Mouse (Mus musculus) lung, postnatal 0 days (tissue): ENCODE measurements around the gene Ntrk1. TPM values are rescaled to one million over a fixed set of nuclear protein-coding genes. Genes with fewer than 3 reads are reported as not detected.
A peak's percentile ranks its signal among the peaks of the same experiment; 100 is the strongest.

Source experiments
- ATAC-seq: fragments of 200-750 bp; cut with Nextera tagmentation; 2 replicates; pipeline ENCODE4 v1.8.0; 2017; ENCODE audit warnings: moderate library complexity
- DNase-seq: peaks from one replicate; pipeline ENCODE4 v3.0.0-alpha.2; 2016; ENCODE audit warnings: low spot score
- H3K27ac ChIP-seq: fragments of 300-500 bp; sonication (generic); 2 replicates; pipeline ENCODE4 v1.5.1; 2014; ENCODE audit warnings: antibody characterized with exemption, mild to moderate bottlenecking, low read length, mixed read lengths
- H3K27me3 ChIP-seq: fragments of 300-500 bp; sonication (generic); replicated peaks from 2 replicates; pipeline ENCODE4 v1.6.1; 2014; ENCODE audit warnings: low read length, mixed read lengths; ENCODE audit not compliant: insufficient read depth
- H3K36me3 ChIP-seq: fragments of 300-500 bp; sonication (generic); 2 replicates; pipeline ENCODE4 v1.6.1; 2014; ENCODE audit warnings: low read length, mixed read lengths; ENCODE audit not compliant: insufficient read depth
- H3K4me1 ChIP-seq: fragments of 300-500 bp; sonication (generic); 2 replicates; pipeline ENCODE4 v1.6.1; 2014; ENCODE audit warnings: antibody characterized with exemption, low read depth, low read length, mixed read lengths; ENCODE audit not compliant: insufficient read depth
- H3K4me2 ChIP-seq: fragments of 300-500 bp; sonication (generic); replicated peaks from 2 replicates; pipeline ENCODE4 v1.6.1; 2014; ENCODE audit warnings: low read depth, mild to moderate bottlenecking, low read length, moderate library complexity, mixed read lengths
- H3K4me3 ChIP-seq: fragments of 300-500 bp; sonication (generic); 2 replicates; pipeline ENCODE4 v1.5.1; 2014; ENCODE audit warnings: low read depth, low read length
- H3K9ac ChIP-seq: fragments of 300-500 bp; sonication (generic); replicated peaks from 2 replicates; pipeline ENCODE4 v1.6.1; 2014; ENCODE audit warnings: low read depth, mild to moderate bottlenecking
- H3K9me3 ChIP-seq: fragments of 300-500 bp; sonication (generic); 2 replicates; pipeline ENCODE4 v1.6.1; 2016; ENCODE audit warnings: low read length, mixed read lengths
- CTCF ChIP-seq: IDR thresholded peaks from 2 replicates; pipeline ENCODE4 v1.5.1; 2016; ENCODE audit warnings: antibody characterized with exemption, mild to moderate bottlenecking
- EP300 ChIP-seq: IDR thresholded peaks from 2 replicates; pipeline ENCODE4 v1.6.1; 2016; ENCODE audit warnings: antibody characterized with exemption, mild to moderate bottlenecking, control low read depth
- WGBS: fragments of 180-500 bp; shearing (Covaris S2); extraction: QIAGEN DNeasy Blood & Tissue Kit; methylation state at CpG from one replicate; pipeline ENCODE4 v1.1.7; 2014; 5-methylcytosine and 5-hydroxymethylcytosine counted together
- polyA plus RNA-seq: library from polyadenylated mRNA; unstranded; fragments of >200 nt; fragmentation: Nextera tagmentation; extraction: Ambion mirVana; gene quantifications from 2 replicates; pipeline ENCODE4 v1.2.1, GENCODE M21; 2015

Gene Ntrk1
- polyA plus RNA-seq, 1 experiment from 2014 or later: 4.1 TPM

DNA sequence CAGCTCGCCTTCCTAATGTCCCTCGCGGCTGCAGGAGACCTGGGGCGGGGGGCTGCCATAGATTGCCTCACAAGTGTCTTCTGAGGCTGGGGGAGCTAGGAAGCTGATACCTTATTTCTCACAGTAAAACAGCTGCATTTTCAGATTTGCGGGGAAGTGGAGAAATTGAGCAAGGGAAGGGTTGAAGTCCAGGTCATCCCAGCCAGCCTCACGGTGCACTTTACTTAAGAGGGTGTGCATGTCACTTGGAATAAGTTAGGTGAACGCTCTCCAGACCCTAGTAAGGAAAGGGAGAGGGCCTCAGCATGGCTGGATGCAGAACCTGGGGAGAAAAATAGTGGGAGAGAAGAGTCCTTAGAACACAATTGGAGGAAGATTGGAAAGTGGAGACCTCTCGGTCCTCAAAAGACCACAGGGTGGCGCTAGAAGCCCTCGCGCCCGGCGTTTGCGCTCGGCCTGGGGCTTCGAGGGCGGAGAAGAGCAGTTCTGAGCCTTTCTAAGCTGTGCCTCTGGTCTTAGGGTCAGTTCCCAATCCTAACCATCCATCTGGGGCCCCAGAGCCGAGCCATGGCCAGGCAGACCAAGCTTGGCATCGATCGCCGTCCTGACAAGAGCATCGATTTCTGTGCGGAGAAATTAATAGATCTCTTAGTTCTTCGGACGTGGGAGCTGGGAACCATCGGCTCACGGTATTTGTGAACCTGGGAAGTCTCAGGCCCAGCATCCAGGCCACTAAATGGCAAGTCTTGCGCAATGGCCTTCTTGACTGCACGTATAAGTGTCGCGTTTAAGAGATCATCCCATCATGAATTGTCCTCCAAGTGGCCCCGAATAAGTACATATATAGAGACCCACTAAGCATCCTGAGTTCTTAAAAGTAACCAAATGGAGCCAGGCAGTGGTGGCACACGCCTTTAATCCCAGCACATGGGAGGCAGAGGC lies 645 bp upstream of the Ntrk1 start:
- peaks cover 73% of the 10 kb centered on the region for H3K27me3 ChIP-seq
- peak; percentile 53 for ATAC-seq
- peak overlapping the region; percentile 14; the same call in 1 of the 2 replicates for H3K4me3 ChIP-seq

GRCm38 (mm10) chr3:87789768-87790167 lies 5.2 kb downstream of the Ntrk1 start:
- ATAC-seq (no peak), DNase-seq (no peak)
- Histone ChIP-seq H3K9ac (no peak overlapping the region), H3K4me3 (no peak overlapping the region), H3K9me3 (no peaks in the 10 kb centered on the region), H3K4me2 (no peak overlapping the region), H3K4me1 (peaks cover 1% of the 10 kb centered on the region; the same call in 1 of the 2 replicates), H3K27ac (no peak overlapping the region), H3K27me3 (peaks cover 25% of the 10 kb centered on the region), H3K36me3 (no peaks in the 10 kb centered on the region)
- 36% methylated on average over 5 of the region's 5 CpGs for WGBS
- no peak for TF ChIP-seq CTCF
- TF ChIP-seq EP300: no peak

More for the DNA sequence above, 645 bp upstream of the Ntrk1 start:
- Histone ChIP-seq H3K4me2 (0 out of 2 replicates have a peak overlapping the region, but pooled peaks have one; percentile 37), H3K36me3 (no peaks in the 10 kb centered on the region), H3K27ac (no peak overlapping the region), H3K4me1 (peaks cover 5% of the 10 kb centered on the region; the same call in 1 of the 2 replicates), H3K9me3 (no peaks in the 10 kb centered on the region), H3K9ac (no peak overlapping the region)
- TF ChIP-seq CTCF (peak; percentile 78), EP300 (no peak)
- DNase-seq: peak; percentile 76
- WGBS: 15% methylated on average over 33 of the region's 33 CpGs

GRCm38 (mm10) chr3:87789248-87789647 lies 5.7 kb downstream of the Ntrk1 start:
- no peaks in the 10 kb centered on the region for H3K4me1 ChIP-seq
- H3K9me3 ChIP-seq: no peaks in the 10 kb centered on the region
- WGBS: 54% methylated on average over 1 of the region's 1 CpGs
- H3K27me3 ChIP-seq: peaks cover 20% of the 10 kb centered on the region
- no peak overlapping the region for H3K9ac ChIP-seq
- no peak overlapping the region for H3K4me3 ChIP-seq
- ATAC-seq: no peak
- no peak for DNase-seq
- H3K36me3 ChIP-seq: no peaks in the 10 kb centered on the region
- no peak overlapping the region for H3K27ac ChIP-seq
- H3K4me2 ChIP-seq: no peak overlapping the region
- no peak for TF ChIP-seq EP300
- no peak for TF ChIP-seq CTCF

- no peaks in the 10 kb centered on the region for H3K36me3 ChIP-seq
- no peak overlapping the region for H3K27ac ChIP-seq
- WGBS: 40% methylated on average over 6 of the region's 6 CpGs
- ATAC-seq (peak; percentile 43; the same call in 1 of the 2 replicates), DNase-seq (peak; percentile 25)
- no peaks in the 10 kb centered on the region for H3K27me3 ChIP-seq
- no peak for TF ChIP-seq EP300
- TF ChIP-seq CTCF: no peak
- no peak overlapping the region for H3K9ac ChIP-seq
- no peaks in the 10 kb centered on the region for H3K9me3 ChIP-seq
- no peaks in the 10 kb centered on the region for H3K4me1 ChIP-seq
- H3K4me2 ChIP-seq: no peak overlapping the region
- no peak overlapping the region for H3K4me3 ChIP-seq
Measured at GRCm38 (mm10) chr3:87785626-87786214, 9.2 kb downstream of the Ntrk1 start.

- Histone ChIP-seq H3K9ac (no peak overlapping the region), H3K4me2 (no peak overlapping the region), H3K27ac (no peak overlapping the region), H3K4me1 (no peaks in the 10 kb centered on the region), H3K9me3 (no peaks in the 10 kb centered on the region), H3K36me3 (no peaks in the 10 kb centered on the region), H3K4me3 (no peak overlapping the region), H3K27me3 (no peaks in the 10 kb centered on the region)
- WGBS: 48% methylated on average over 5 of the region's 5 CpGs
- no peak for TF ChIP-seq CTCF
- no peak for TF ChIP-seq EP300
- ATAC-seq: no peak
- peak; percentile 51 for DNase-seq
Measured at GRCm38 (mm10) chr3:87785156-87785555, 9.8 kb downstream of the Ntrk1 start.

DNA sequence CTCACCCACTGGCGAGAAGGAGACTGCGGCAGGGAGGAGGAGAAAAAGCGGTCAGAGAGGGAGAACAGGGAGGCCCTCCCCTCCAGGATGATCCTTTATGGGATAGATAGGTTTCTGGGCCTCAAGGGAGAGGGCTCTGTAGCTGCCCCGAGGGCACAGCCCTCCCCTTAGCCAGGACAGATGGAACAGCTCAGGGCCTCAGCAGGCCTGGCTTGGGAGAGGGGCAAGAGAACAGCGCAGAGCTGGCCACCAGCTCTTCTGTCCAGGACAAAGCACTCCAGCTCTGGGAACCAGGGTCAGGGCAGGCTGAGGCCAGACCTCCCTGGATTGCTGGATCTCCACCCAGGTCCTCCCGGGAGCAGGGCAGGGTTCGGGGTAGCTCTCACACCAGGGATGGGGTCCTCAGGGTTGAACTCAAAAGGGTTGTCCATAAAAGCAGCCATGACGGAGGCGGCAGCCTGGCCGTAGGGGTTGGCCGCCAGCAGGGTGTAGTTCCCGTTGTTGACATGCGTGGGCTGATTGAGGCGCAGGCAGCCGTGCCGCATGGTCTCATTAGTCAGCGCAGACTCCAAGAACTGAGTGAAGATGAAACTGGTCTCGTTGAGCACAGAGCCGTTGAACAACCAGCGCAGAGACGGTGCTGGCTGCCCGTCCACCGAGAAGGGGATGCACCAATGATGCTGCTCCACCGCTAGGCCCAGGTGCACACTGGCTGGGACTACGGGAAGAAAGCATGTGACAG lies 11.5 kb downstream of the Ntrk1 start:
- TF ChIP-seq EP300 (no peak), CTCF (no peak)
- Histone ChIP-seq H3K36me3 (no peaks in the 10 kb centered on the region), H3K4me2 (0 out of 2 replicates have a peak overlapping the region, but pooled peaks have one; percentile 28), H3K9ac (no peak overlapping the region), H3K4me1 (no peaks in the 10 kb centered on the region), H3K4me3 (no peak overlapping the region), H3K27me3 (no peaks in the 10 kb centered on the region), H3K9me3 (no peaks in the 10 kb centered on the region), H3K27ac (no peak overlapping the region)
- 80% methylated on average over 23 of the region's 25 CpGs for WGBS
- ATAC-seq (peak; percentile 55), DNase-seq (no peak)
